Mouse (Mus musculus) neutrophil, adult 5-6 weeks (primary cell): ENCODE data around the gene Atxn2l. TPM values are rescaled to one million over a fixed set of nuclear protein-coding genes. Genes with fewer than 3 reads are reported as not detected.
"Not testable (repeated sequence)": the region's sequence is repeated elsewhere in the genome, so short reads cannot be mapped to it uniquely, and the experiment has no call there.

Experiments
- ATAC-seq: fragments of 151-379, 151-347 bp; 2 replicates; pipeline ENCODE4 v1.8.0; 2017; ENCODE audit warnings: mild to moderate bottlenecking, moderate TSS enrichment; ENCODE audit not compliant: insufficient number of reproducible peaks, poor library complexity, low FRiP score, severe bottlenecking; ENCODE audit errors: extremely low read depth
- total RNA-seq: library from RNA; stranded (forward); fragments of 200-1000 nt; gene quantifications from 2 replicates; pipeline ENCODE4 v1.2.3, GENCODE M21; 2017

Atxn2l gene
- total RNA-seq, 1 experiment from 2014 or later: 87.3 TPM

GRCm38 (mm10) chr7:126496475-126496874, 6.8 kb downstream of the Atxn2l start:
- no peak for ATAC-seq

DNA sequence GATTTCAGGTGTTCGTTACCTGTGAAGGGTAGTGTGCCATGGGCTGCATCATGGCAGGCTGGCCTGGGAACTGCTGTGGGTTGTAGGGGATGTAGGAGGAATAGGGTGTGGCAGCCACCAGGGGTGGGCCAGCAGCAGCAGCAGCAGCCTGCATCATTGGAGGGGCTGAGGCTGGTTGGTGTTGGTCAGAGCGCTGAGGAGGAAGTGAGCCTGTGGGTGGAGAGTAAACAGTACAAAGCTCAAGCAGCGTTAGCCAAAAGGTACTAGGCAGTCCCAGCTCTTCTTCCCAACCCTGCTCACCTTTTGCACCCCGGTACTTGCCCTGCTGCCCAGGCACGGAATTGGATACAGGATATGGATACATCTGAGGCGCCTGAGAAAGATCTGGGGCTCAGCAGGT, 9.1 kb downstream of the Atxn2l start:
- ATAC-seq: no peak

- no peak for ATAC-seq
Observed at GRCm38 (mm10) chr7:126491973-126492372, 11.3 kb downstream of the Atxn2l start.

DNA sequence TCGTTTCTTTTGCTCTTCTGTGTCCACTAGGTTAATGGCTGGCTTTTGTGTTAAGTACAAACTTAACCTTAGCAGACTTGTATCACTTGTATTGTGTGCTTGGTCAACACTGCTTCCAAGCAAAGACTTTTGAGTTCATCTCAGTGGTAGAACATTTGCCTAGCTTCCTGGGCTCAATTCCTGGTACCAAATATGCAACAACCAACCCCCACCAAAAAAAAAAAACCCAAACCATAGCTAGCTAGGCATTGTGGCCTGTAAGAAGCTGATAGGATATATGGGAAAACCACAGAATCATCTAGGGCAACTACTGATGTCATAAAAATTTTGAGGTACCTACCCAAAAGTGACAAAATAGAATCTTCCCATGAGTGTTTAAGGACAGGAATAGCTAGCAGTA, 12.2 kb downstream of the Atxn2l start:
- ATAC-seq: no peak

GRCm38 (mm10) chr7:126487617-126488385, 15.4 kb downstream of the Atxn2l start:
- ATAC-seq: not testable (repeated sequence)

GRCm38 (mm10) chr7:126487052-126487483, 16.2 kb downstream of the Atxn2l start, which contains the start of gene Tufm:
TSS of gene Tufm (plus strand) at chr7:126487361.
- peak; percentile 83 for ATAC-seq

DNA sequence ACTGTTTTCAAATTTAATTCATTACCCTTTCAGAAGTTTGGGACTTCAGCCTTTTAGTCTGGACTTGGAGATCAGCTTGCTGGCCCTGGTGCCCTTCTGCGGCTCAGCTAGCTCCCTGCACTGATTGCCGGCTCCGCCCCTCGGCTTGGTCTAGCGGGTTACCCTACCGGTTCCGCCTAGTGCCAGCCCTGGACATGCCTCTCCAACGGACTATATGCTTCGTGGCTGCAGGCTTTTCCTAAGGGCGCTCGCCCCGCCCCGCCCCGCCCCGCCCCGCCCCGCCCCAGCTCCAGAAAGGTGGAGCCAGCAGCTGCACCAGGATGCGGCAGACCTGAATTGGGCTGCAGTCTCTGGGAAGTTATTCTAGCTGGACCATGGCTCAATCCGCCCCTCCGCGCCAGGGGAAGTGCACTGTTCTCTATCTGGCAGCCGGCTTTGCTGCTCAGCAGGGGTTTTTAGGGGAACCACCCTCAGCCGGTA, 20.8 kb downstream of the Atxn2l start:
- ATAC-seq: peak; percentile 63; the same call in 1 of the 2 replicates

DNA sequence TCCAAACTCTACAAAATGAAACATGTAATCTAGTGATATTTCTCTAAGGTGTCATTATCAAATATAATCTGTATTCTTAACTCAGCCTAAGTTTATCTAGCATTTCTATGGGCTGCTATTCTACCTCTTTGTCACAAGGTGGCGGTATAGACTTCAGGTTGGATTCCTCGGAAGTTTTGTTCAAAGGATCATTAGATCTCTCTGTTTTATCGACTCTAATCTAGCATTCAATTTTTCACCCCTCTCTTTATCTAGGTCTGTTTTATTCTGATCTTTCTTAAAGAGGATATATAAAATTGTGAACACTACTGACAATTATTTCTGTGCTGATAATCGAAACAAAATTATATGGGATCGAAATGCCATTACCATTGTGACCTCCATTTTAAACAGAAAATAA, 21.5 kb downstream of the Atxn2l start:
- peak; percentile 72; the same call in 1 of the 2 replicates for ATAC-seq

DNA sequence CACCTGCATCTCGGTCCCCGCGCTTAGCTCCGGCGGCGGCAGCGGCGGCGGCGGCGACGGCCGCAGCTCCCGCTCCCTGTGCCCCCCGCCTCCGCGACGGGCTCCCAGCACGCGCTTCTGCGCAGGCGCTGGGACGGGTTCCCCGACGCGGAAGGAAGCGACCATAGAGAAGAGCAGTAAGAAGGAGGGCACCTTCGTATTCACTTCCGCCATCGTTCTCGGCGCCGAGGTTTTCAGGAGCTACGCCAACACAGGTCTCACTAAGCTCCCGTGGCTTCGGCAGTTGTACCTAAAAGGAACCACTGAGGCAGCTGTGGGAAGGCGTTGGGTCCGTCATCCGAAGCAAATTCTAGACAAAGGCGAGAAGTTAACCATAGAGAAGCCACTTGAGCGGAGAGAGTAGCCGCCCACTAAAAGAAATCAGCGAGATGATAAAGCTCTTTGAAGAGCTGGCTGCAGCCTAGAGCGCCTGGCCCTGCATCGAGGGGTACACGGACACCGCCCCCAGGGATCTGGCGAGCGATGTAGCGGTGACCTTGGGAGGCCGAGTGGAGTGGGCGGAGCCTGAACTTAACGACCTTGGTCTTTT, 28.1 kb downstream of the Atxn2l start, which contains the start of gene Sh2b1:
Sh2b1 (minus strand) TSS at position 432 of the 589 bp plus-strand sequence.
- peak; percentile 67 for ATAC-seq

- ATAC-seq: no peak
Observed at GRCm38 (mm10) chr7:126474486-126474955, 28.7 kb downstream of the Atxn2l start.

DNA sequence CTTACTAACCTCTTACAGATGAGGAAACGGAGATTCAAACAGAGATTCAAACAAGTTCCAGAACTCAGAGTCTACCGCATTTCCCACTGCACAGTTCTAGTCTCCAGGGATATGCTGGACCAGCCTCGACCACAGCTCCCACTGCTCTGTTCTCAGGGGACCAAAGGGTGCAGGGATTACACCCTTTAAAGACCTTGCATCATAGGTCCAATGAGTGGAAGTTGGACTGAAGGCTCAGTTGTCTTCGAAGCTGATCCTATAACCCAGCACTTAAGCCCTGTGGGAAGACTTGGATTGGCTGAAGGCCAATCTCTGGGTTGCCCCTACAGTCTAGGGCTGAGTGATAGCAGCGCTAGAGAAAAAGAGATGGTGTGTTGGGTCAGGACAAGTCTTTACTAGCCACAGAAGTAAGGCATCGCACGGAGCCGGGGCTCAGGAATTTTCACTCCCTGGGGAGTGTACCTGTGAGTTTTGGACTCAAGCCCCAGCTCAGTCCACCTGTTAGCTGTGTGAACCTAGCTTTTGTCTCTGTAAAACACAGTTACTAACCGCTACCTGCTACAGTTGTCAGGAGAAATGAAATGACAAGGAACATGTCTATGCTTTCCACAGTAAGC, 29.7 kb downstream of the Atxn2l start:
- ATAC-seq: no peak

GRCm38 (mm10) chr7:126472713-126473112, 30.5 kb downstream of the Atxn2l start:
- ATAC-seq: no peak

GRCm38 (mm10) chr7:126472306-126472705, 30.9 kb downstream of the Atxn2l start:
- ATAC-seq: no peak

- ATAC-seq: no peak
Observed at GRCm38 (mm10) chr7:126471853-126472252, 31.4 kb downstream of the Atxn2l start.

- ATAC-seq: no peak
Observed at GRCm38 (mm10) chr7:126471361-126471760, 31.9 kb downstream of the Atxn2l start.

- ATAC-seq: peak; percentile 18; the same call in 1 of the 2 replicates
Observed at GRCm38 (mm10) chr7:126470077-126470476, 33.2 kb downstream of the Atxn2l start.

GRCm38 (mm10) chr7:126467834-126468627, 35.2 kb downstream of the Atxn2l start:
- no peak for ATAC-seq

- ATAC-seq: peak; percentile 31; the same call in 1 of the 2 replicates
Observed at GRCm38 (mm10) chr7:126467271-126467670, 36.0 kb downstream of the Atxn2l start.

GRCm38 (mm10) chr7:126466707-126467106, 36.5 kb downstream of the Atxn2l start:
- ATAC-seq: no peak
